Mouse (Mus musculus): ENCODE results near the gene Purb. TPM values are rescaled to one million over a fixed set of nuclear protein-coding genes. Genes with fewer than 3 reads are reported as not detected.

Gene Purb
- total RNA-seq, 2 experiments from 2014 or later: 279 to 284 TPM

DNA sequence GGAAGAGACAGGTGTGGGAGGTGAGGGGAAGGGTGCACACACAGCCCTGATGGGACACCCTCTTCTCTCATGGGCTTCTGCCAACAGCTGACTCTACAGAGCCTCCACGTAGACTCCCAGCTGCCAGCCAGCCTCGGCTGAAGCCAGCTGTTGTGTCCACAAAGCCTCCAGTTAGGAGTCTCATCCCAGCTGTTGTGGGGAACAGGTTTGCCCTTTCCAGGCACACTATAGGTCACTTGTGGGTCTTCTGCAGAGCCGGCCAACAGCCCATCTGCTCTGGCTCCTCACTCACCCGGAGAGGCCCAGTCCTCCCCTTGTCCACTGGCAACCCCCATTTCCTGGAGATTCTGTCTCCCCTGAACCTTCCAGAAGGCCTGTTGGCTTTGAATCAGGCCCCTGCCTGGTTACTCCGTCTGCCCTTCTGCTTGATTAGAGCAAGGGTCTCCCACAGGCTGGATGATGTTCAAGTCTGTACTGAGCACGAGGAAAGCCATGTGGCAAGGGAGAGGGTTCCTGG, 6.0 kb upstream of the Purb start:
- intact Hi-C loops (cut with DNase I): no loop called here

DNA sequence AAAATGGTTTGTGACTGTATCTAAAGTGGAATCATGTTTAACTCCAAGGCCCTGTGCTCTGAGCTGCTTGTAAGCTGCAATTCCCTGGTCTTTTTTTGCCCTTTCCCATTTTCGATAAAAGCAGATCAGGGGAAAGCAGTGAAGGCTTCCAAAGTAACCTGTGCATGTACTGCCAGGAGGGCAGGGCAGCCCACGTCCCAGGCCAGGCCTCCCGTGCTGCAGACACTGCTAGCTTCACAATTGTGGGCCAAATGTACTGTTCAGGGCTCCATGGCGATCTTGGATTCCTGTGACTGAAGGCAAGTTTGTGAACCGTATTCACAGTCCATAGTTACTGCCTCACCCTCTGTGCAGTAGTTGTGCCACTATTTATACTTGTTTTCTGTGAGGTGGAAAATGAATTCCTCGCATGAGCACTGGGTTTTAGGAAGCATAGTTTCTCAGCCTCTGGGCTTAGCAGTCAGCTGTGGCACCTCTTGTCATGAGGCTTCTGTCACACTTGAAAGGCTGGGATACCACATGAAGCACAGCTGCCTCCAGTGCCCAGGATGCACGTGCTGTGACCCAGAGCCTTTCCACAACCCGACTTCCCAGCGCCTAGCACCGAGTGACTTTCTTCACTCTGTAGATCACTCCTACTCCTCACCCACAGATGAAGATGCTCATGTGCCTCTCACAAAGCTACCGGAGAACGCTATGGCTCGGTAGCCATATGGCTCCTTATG, 5.1 kb upstream of the Purb start:
- DNase-seq (ENCODE audit: extremely low spot score in 1 of 2, low spot score in 2 of 2): no peak
- H3K27ac ChIP-seq: no peak overlapping the region
- intact Hi-C loops (cut with DNase I): no loop called here
- H3K4me3 ChIP-seq: no peak overlapping the region
- TF ChIP-seq CTCF (IDR thresholded peaks at IDR 0.05): no peak

More for the DNA sequence above, 6.0 kb upstream of the Purb start:
- DNase-seq (ENCODE audit: extremely low spot score in 1 of 2, low spot score in 2 of 2): no peak
- no peak overlapping the region for H3K4me3 ChIP-seq
- no peak for TF ChIP-seq CTCF (IDR thresholded peaks at IDR 0.05)
- H3K27ac ChIP-seq: no peak overlapping the region

GRCm38 (mm10) chr11:6480191-6480590, 4.5 kb upstream of the Purb start:
- intact Hi-C loops (cut with DNase I): no loop called here
- Histone ChIP-seq H3K27ac (no peak overlapping the region), H3K4me3 (no peak overlapping the region)
- TF ChIP-seq CTCF (IDR thresholded peaks at IDR 0.05): no peak
- no peak for DNase-seq (ENCODE audit: extremely low spot score in 1 of 2, low spot score in 2 of 2)

DNA sequence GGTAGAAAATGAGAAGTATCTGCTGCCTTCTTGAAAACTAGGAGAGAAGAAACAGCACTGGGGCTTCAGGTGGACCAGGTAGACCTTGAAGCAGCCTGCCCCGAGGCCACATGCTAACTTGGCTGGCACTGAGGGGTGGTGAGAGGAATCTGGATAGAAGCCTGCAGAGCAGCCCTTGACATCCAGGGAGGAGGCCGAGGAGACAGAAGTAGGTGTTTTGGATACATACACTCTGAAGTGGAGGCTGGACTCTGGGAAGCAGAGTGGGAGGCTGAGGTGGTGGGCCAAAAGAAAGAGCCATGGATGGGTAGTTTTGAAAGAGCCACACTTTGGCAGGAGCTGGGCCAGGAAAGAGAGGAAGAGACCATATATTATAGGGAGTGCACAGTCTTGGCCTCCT, 3.5 kb upstream of the Purb start:
- intact Hi-C loops (cut with DNase I): loop anchor here (10.0 kb wide), 1 partner anchor 586 kb away; the partner anchor contains the start of gene Adcy1
- TF ChIP-seq CTCF (IDR thresholded peaks at IDR 0.05): no peak
- no peak for DNase-seq (ENCODE audit: extremely low spot score in 1 of 2, low spot score in 2 of 2)
- no peak overlapping the region for H3K4me3 ChIP-seq
- no peak overlapping the region for H3K27ac ChIP-seq

GRCm38 (mm10) chr11:6477350-6477749, 1.6 kb upstream of the Purb start:
- intact Hi-C loops (cut with DNase I): loop anchor here (2.0 to 10.0 kb wide), 2 partner anchors 51 to 587 kb away; partner anchors contain the start of gene Adcy1
- DNase-seq (ENCODE audit: extremely low spot score in 1 of 2, low spot score in 2 of 2): no peak
- Histone ChIP-seq H3K27ac (no peak overlapping the region), H3K4me3 (no peak overlapping the region)
- TF ChIP-seq CTCF (IDR thresholded peaks at IDR 0.05): no peak

DNA sequence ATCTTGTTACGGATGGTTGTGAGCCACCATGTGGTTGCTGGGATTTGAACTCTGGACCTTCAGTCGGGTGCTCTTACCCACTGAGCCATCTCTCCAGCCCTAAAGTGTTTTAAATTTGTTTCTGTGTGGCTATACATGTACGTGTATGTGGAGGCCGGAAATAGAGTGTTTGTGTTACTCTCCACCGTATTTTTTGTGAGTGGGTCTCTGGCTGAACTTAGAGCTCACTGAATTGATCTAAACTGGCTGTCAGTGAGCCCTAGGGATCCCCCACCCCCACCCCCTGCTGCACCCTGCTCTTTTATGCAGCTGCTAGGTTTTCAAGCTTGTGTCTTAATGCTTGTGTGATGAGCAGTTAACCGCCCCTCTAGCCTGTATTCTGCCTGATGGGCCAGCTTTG, 1.2 kb upstream of the Purb start:
- no peak for TF ChIP-seq CTCF (IDR thresholded peaks at IDR 0.05)
- intact Hi-C loops (cut with DNase I): loop anchor here (1.0 to 10.0 kb wide), 4 partner anchors 33 to 588 kb away; partner anchors contain the start of genes Adcy1 and H2afv
- no peak overlapping the region; the same call in 1 of the 2 replicates for H3K4me3 ChIP-seq
- no peak overlapping the region for H3K27ac ChIP-seq
- no peak for DNase-seq (ENCODE audit: extremely low spot score in 1 of 2, low spot score in 2 of 2)

- H3K27ac ChIP-seq: peak overlapping the region; percentile 92
- H3K4me3 ChIP-seq: peak overlapping the region; percentile 89
- no peak; the same call in 1 of the 2 replicates for TF ChIP-seq CTCF (IDR thresholded peaks at IDR 0.05)
- intact Hi-C loops (cut with DNase I): loop anchor here (2.0 to 10.0 kb wide), 2 partner anchors 152 to 590 kb away; partner anchors contain the start of genes Adcy1 and Tbrg4
- DNase-seq (ENCODE audit: extremely low spot score in 1 of 2, low spot score in 2 of 2): peak; percentile 55 to 56
Measured at GRCm38 (mm10) chr11:6474874-6475731, 614 bp downstream of the Purb start.

DNA sequence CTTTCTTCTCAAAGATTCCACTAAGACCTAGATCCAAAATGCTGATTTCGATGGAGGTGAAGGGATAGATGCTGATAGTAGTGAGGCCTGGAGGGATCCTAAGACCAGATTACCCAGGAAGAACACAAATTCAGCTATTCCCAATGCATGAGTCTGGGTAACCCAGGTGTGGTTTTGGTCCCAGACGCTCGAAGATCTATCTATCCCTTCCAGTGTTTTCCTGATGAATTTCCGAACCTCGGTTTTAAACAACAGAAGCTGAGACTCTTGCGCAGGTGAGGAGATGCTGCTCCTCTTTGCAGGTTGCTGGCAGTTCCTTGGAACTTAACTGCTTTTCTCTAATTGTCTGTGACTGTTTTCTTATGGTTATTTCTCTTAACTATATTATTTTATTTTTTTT, 1.3 kb downstream of the Purb start:
- H3K4me3 ChIP-seq: peak overlapping the region; percentile 89
- no peak overlapping the region for H3K27ac ChIP-seq
- no peak for DNase-seq (ENCODE audit: extremely low spot score in 1 of 2, low spot score in 2 of 2)
- no peak for TF ChIP-seq CTCF (IDR thresholded peaks at IDR 0.05)
- intact Hi-C loops (cut with DNase I): loop anchor here (2.0 to 10.0 kb wide), 2 partner anchors 152 to 590 kb away; partner anchors contain the start of genes Adcy1 and Tbrg4

DNA sequence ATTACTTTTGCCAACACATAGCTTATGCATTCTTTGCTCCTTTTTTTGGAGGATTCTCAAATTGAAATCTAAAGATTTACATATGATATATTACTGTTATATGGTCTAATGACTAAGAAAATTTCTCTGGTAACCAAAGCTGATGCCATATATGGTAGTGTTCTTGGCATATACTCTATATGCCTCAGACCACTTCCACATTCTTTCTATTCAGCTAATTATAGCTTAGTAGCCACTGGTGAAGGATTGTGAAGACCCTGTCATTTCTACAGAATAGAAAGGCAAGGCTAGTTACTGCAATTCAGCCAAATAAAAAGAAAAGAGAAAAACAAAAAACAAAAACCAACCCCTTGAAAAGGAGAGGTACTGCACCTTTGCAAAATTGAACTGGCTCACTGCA, 3.6 kb downstream of the Purb start:
- H3K27ac ChIP-seq: no peak overlapping the region
- DNase-seq (ENCODE audit: extremely low spot score in 1 of 2, low spot score in 2 of 2): no peak
- peak overlapping the region; percentile 89 for H3K4me3 ChIP-seq
- intact Hi-C loops (cut with DNase I): loop anchor here (10.0 kb wide), 1 partner anchor 593 kb away; the partner anchor contains the start of gene Adcy1
- no peak for TF ChIP-seq CTCF (IDR thresholded peaks at IDR 0.05)

DNA sequence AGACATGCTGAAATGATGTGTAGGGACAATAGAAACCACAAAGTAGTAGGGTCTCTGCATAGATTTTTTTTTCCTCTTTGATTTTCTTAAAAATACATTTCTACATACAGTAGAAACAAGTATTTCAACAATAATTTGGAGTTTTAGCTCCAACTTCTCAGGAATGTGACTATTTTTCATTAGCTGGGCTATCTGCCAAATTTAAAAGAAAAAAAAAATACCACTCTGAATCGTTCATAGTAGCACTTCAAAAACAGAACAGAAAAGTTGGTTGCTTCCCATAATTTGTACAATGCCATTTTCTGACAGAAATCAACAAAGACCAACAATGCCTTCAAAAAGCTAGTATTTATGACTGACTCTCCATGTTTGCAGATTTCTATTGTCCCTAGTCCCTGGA, 4.2 kb downstream of the Purb start:
- DNase-seq (ENCODE audit: extremely low spot score in 1 of 2, low spot score in 2 of 2): no peak
- intact Hi-C loops (cut with DNase I): loop anchor here (10.0 kb wide), 1 partner anchor 593 kb away; the partner anchor contains the start of gene Adcy1
- Histone ChIP-seq H3K27ac (no peak overlapping the region), H3K4me3 (peak overlapping the region; percentile 89)
- no peak for TF ChIP-seq CTCF (IDR thresholded peaks at IDR 0.05)

- Histone ChIP-seq H3K4me3 (peak overlapping the region; percentile 89), H3K27ac (no peak overlapping the region)
- no peak for TF ChIP-seq CTCF (IDR thresholded peaks at IDR 0.05)
- DNase-seq (ENCODE audit: extremely low spot score in 1 of 2, low spot score in 2 of 2): no peak
- intact Hi-C loops (cut with DNase I): loop anchor here (10.0 kb wide), 1 partner anchor 594 kb away; the partner anchor contains the start of gene Adcy1
Measured at GRCm38 (mm10) chr11:6471054-6471453, 4.7 kb downstream of the Purb start.

All from left cerebral cortex, adult 2 months (tissue).